Mouse (Mus musculus) stomach, postnatal 0 days (tissue): ENCODE measurements around the gene Pbx4. TPM values are rescaled to one million over a fixed set of nuclear protein-coding genes. Genes with fewer than 3 reads are reported as not detected.
A peak's percentile ranks its signal among the peaks of the same experiment; 100 is the strongest.

Source experiments
- ATAC-seq: fragments of 200-750 bp; cut with Nextera tagmentation; 2 replicates; pipeline ENCODE4 v1.8.0; 2017; ENCODE audit not compliant: low FRiP score, low TSS enrichment
- DNase-seq: peaks from one replicate; pipeline ENCODE4 v3.0.0-alpha.2; 2016; ENCODE audit warnings: low spot score
- H3K27ac ChIP-seq: fragments of 300-500 bp; sonication (generic); replicated peaks from 2 replicates; pipeline ENCODE4 v1.5.1; 2014; ENCODE audit warnings: mild to moderate bottlenecking, control low read depth
- H3K27me3 ChIP-seq: fragments of 300-500 bp; sonication (generic); 2 replicates; pipeline ENCODE4 v1.6.1; 2014; ENCODE audit warnings: low read length; ENCODE audit not compliant: control insufficient read depth, insufficient read depth
- H3K36me3 ChIP-seq: fragments of 300-500 bp; sonication (generic); 2 replicates; pipeline ENCODE4 v1.6.1; 2014; ENCODE audit warnings: low read length, mixed read lengths; ENCODE audit not compliant: control insufficient read depth, insufficient read depth
- H3K4me1 ChIP-seq: fragments of 300-500 bp; sonication (generic); replicated peaks from 2 replicates; pipeline ENCODE4 v1.6.1; 2014; ENCODE audit warnings: antibody characterized with exemption; ENCODE audit not compliant: control insufficient read depth, insufficient read depth
- H3K4me2 ChIP-seq: fragments of 300-500 bp; sonication (generic); replicated peaks from 2 replicates; pipeline ENCODE4 v1.6.1; 2014; ENCODE audit warnings: low read depth, mild to moderate bottlenecking, control low read depth, moderate library complexity
- H3K4me3 ChIP-seq: fragments of 300-500 bp; sonication (generic); 2 replicates; pipeline ENCODE4 v1.5.1; 2014; ENCODE audit warnings: low read depth, low read length, control low read depth
- H3K9ac ChIP-seq: fragments of 300-500 bp; sonication (generic); 2 replicates; pipeline ENCODE4 v1.6.1; 2014; ENCODE audit warnings: mild to moderate bottlenecking, low read length, control low read depth, mixed read lengths
- H3K9me3 ChIP-seq: fragments of 300-500 bp; sonication (generic); 2 replicates; pipeline ENCODE4 v1.6.1; 2016; ENCODE audit warnings: low read length; ENCODE audit not compliant: control insufficient read depth
- CTCF ChIP-seq: IDR thresholded peaks from 2 replicates; pipeline ENCODE4 v1.5.1; 2016; ENCODE audit warnings: antibody characterized with exemption, low read depth, mild to moderate bottlenecking, moderate library complexity
- EP300 ChIP-seq: optimal IDR thresholded peaks from 2 replicates; pipeline ENCODE3; 2016; ENCODE audit warnings: antibody characterized with exemption
- WGBS: fragments of 180-500 bp; shearing (Covaris S2); extraction: QIAGEN DNeasy Blood & Tissue Kit; methylation state at CpG from one replicate; pipeline ENCODE4 v1.1.7; 2014; 5-methylcytosine and 5-hydroxymethylcytosine counted together
- polyA plus RNA-seq: library from polyadenylated mRNA; unstranded; fragments of >200 nt; fragmentation: Nextera tagmentation; extraction: Ambion mirVana; gene quantifications from 2 replicates; pipeline ENCODE4 v1.2.1, GENCODE M21; 2015

Gene Pbx4
- 4.9 and 5.1 TPM in 2 replicates for polyA plus RNA-seq

- DNase-seq: peak; percentile 74
- Histone ChIP-seq H3K4me3 (peak within 1 kb of the TSS; percentile 51), H3K4me1 (no peaks in the 10 kb centered on the region), H3K27ac (no peak within 1 kb of the TSS), H3K9ac (peak within 1 kb of the TSS; percentile 50), H3K36me3 (no peaks in the 10 kb centered on the region), H3K4me2 (peak within 1 kb of the TSS; percentile 93), H3K27me3 (no peaks in the 10 kb centered on the region), H3K9me3 (no peaks in the 10 kb centered on the region)
- 0% methylated on average over 38 of the region's 38 CpGs for WGBS
- peak; percentile 54 for TF ChIP-seq CTCF
- no peak for TF ChIP-seq EP300
- peak; percentile 88 for ATAC-seq
Measured at GRCm38 (mm10) chr8:69832298-69832853, at the start of gene Pbx4. TSS of gene Pbx4 (plus strand) at chr8:69832491.

GRCm38 (mm10) chr8:69789105-69789504, 43.2 kb upstream of the Pbx4 start:
- DNase-seq: no peak
- 81% methylated on average over 5 of the region's 5 CpGs for WGBS
- no peak overlapping the region for H3K9ac ChIP-seq
- no peak for ATAC-seq
- H3K4me1 ChIP-seq: no peaks in the 10 kb centered on the region
- no peaks in the 10 kb centered on the region for H3K27me3 ChIP-seq
- no peak overlapping the region for H3K4me3 ChIP-seq
- H3K27ac ChIP-seq: no peak overlapping the region
- no peaks in the 10 kb centered on the region for H3K9me3 ChIP-seq
- peaks cover 4% of the 10 kb centered on the region; the same call in 1 of the 2 replicates for H3K36me3 ChIP-seq
- TF ChIP-seq EP300: no peak
- TF ChIP-seq CTCF: no peak
- H3K4me2 ChIP-seq: no peak overlapping the region

- Histone ChIP-seq H3K27ac (no peak overlapping the region), H3K4me1 (no peaks in the 10 kb centered on the region), H3K9me3 (no peaks in the 10 kb centered on the region), H3K4me2 (no peak overlapping the region), H3K36me3 (peaks cover 4% of the 10 kb centered on the region; the same call in 1 of the 2 replicates), H3K9ac (no peak overlapping the region), H3K4me3 (no peak overlapping the region), H3K27me3 (no peaks in the 10 kb centered on the region)
- WGBS: 68% methylated on average over 5 of the region's 5 CpGs
- ATAC-seq: no peak
- no peak for TF ChIP-seq CTCF
- TF ChIP-seq EP300: no peak
- DNase-seq: no peak
Measured at GRCm38 (mm10) chr8:69789731-69790130, 42.6 kb upstream of the Pbx4 start.

GRCm38 (mm10) chr8:69790364-69790763, 41.9 kb upstream of the Pbx4 start:
- no peaks in the 10 kb centered on the region for H3K27me3 ChIP-seq
- no peaks in the 10 kb centered on the region for H3K9me3 ChIP-seq
- H3K36me3 ChIP-seq: peaks cover 9% of the 10 kb centered on the region; the same call in 1 of the 2 replicates
- peak overlapping the region; percentile 87 for H3K4me2 ChIP-seq
- 29% methylated on average over 11 of the region's 11 CpGs for WGBS
- no peak for DNase-seq
- no peaks in the 10 kb centered on the region for H3K4me1 ChIP-seq
- no peak for ATAC-seq
- H3K27ac ChIP-seq: no peak overlapping the region
- H3K4me3 ChIP-seq: peak overlapping the region; percentile 100
- H3K9ac ChIP-seq: peak overlapping the region; percentile 94
- TF ChIP-seq EP300: no peak
- no peak for TF ChIP-seq CTCF

GRCm38 (mm10) chr8:69790773-69791367, 41.4 kb upstream of the Pbx4 start, which contains the start of the genes Atp13a1 and Zfp866:
TSS of gene Atp13a1 (plus strand) at chr8:69791163.
TSS of gene Zfp866 (minus strand) at chr8:69791178.
- H3K4me3 ChIP-seq: peak within 1 kb of the TSS; percentile 100
- H3K9me3 ChIP-seq: no peaks in the 10 kb centered on the region
- H3K9ac ChIP-seq: peak within 1 kb of the TSS; percentile 94
- H3K27ac ChIP-seq: peak within 1 kb of the TSS; percentile 83
- peak; percentile 93 for ATAC-seq
- peaks cover 11% of the 10 kb centered on the region; the same call in 1 of the 2 replicates for H3K36me3 ChIP-seq
- no peaks in the 10 kb centered on the region for H3K27me3 ChIP-seq
- no peak for TF ChIP-seq EP300
- peak; percentile 23; the same call in 1 of the 2 replicates for TF ChIP-seq CTCF
- H3K4me2 ChIP-seq: peak within 1 kb of the TSS; percentile 87
- under 1% methylated on average over 37 of the region's 38 CpGs for WGBS
- peak; percentile 90 for DNase-seq
- H3K4me1 ChIP-seq: no peaks in the 10 kb centered on the region
